Mouse (Mus musculus) C2C12 (cell line): ENCODE results near the gene Snx29.

Experiments used
- CEBPB ChIP-seq: IDR thresholded peaks from one replicate; pipeline ENCODE4 v1.6.1; 2011; ENCODE audit warnings: low read depth, mild to moderate bottlenecking, control low read depth, moderate library complexity
- CTCF ChIP-seq: IDR thresholded peaks from one replicate; pipeline ENCODE4 v1.5.1; 2011; ENCODE audit not compliant: control insufficient read depth, insufficient read depth, insufficient read length
- FOSL1 ChIP-seq: IDR thresholded peaks from one replicate; pipeline ENCODE4 v1.8.0; 2011; ENCODE audit warnings: mild to moderate bottlenecking, low read length; ENCODE audit not compliant: poor library complexity, insufficient read depth, severe bottlenecking
- MAX ChIP-seq: IDR thresholded peaks from one replicate; pipeline ENCODE4 v1.6.1; 2011; ENCODE audit warnings: mild to moderate bottlenecking, control low read depth
- MYOD1 ChIP-seq: IDR thresholded peaks from one replicate; pipeline ENCODE4 v1.6.1; 2011; ENCODE audit warnings: low read depth; ENCODE audit not compliant: control insufficient read depth, insufficient read length
- USF1 ChIP-seq: IDR thresholded peaks from one replicate; pipeline ENCODE4 v1.6.1; 2011; ENCODE audit warnings: low read depth, mild to moderate bottlenecking, control low read depth, moderate library complexity

- TF ChIP-seq CTCF = no peak
- no peak for TF ChIP-seq CEBPB
- no peak for TF ChIP-seq USF1
- TF ChIP-seq MYOD1 = no peak
- TF ChIP-seq FOSL1 = no peak
- no peak for TF ChIP-seq MAX
These were observed 423.3 kb downstream of the Snx29 start for GRCm38 (mm10) chr16:11746036-11746435.
